Mouse (Mus musculus) gastrocnemius, adult 8-10 months (tissue): ENCODE measurements around the gene Hes6. TPM values are rescaled to one million over a fixed set of nuclear protein-coding genes. Genes with fewer than 3 reads are reported as not detected.

Experiments
- DNase-seq, 2 experiments: peaks; one replicate each; pipeline ENCODE4 v3.0.0; 2022; ENCODE audit warnings: low spot score in 2 of 2
- total RNA-seq, 4 experiments: library from RNA; stranded (reverse); gene quantifications; 2 replicates each; pipeline ENCODE4 v1.2.4; 2022

Hes6 gene
- total RNA-seq, 4 experiments from 2014 or later = 6.9 to 9.2 (median 7.2) TPM

DNA sequence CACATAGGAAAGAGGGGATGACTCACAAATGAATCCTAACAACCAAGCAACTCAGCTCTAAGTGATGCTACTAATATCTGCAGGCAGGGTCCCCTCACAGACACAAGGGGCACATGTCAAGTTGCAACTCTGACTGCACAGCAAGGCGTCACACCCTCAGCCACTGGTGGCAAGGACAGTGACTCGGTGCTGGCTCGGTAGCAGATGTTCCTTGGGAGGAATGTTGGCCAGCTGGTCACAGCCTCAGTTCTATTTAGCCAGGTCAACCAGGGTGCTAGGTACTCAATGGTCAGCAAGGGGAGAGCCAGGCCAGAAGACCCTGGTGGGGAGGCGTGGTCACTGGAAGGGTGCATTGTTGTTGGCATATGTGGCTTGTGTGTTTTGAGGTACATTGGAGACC, 6.0 kb downstream of the Hes6 start:
- DNase-seq = no peak

DNA sequence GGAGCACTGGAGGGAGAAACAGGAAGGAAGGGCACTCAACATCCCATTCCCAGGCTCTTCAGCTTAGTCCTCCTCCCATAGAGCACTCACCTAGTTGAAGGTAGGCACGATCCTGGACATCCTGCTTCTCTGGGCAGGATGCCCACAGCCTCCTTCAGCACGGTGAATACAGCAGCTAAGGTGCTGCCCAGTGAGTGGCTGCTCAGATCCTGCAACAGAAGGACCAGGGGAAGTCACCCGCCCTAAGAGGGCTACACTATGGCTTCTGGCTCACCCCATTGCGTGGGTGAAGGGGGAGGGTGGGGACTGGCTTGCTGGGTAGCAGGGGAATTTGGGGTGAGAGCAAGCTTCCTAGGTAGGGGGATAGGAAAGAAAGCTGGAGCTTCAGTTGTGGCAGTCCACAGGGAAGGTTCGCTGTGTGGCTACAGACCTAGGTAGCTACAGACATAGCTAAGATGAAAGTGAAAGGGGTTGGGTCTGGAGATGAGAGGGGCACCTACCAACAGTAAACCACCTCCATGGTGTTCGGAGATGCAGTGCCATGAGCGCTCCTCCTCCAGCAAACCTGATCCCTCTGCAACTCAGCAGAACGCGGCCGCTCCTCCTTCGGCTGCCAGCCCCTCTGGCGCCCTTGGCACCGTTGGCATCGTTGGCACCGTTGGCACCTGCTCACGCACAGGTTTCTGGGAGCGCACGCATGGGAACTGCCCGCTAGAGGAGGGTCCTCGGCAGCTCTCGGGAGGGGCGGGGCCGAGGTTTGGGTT, 8.2 kb downstream of the Hes6 start:
- peak; percentile 72 to 83 for DNase-seq

DNA sequence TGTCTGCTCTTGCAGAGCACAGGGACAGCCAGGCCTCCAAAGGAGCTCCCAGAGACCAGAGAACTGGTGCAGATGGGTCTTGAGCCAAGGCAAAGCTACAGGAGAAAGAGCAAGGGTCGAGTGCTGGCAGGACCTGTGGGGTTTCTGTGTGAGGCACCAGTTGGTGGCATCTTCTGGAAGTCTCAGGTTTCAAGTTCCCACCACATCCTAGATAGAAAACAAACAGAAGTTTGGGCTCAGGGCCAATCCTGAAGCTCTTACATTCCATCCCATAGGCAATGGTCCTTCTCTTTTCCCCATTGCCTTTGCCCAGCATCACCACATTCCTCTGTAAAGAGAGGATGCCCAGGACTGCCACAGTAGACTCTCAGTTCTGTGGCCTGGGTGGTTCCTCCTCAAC, 8.9 kb downstream of the Hes6 start:
- DNase-seq = no peak

DNA sequence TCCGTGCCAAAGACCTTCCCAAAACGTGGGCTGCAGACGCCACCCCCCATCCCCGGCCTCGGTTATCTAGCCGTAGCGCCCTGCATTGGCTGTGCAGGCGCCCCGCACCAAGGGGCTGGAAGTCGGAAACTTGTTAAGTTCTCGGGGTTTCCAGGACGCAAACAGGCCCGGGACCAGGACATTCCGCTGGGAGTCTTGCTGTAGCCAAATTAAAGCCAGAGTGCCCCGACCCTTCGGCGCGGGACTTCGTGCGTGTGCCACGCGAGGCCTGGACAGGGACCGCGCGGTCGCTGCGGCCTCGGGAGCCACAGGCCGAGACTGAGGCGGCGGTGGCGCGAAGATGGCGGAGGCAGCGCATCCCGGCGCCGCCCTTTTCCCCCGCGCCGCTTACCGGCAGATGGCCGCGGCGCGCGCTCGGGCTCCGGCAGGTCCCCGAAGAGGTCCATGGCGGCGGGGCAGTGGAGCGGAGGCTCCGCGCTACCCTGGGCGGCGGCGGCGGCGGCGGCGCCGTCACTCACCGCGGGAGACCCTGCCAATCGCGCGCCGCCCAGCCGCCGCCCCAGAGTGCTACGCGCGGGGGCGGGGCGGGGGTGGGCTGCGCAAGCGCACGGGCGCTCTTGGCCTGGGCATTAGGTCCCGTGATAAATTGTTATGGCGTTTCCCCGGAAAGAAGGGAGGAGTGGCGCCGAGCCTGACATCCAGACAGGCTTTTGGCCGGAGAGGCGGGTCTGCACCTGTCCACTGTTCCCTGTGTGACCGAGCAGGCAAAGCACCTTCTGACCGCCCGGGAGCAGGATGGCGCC, 15.4 kb downstream of the Hes6 start, which contains the start of gene Ilkap:
Gene Ilkap, minus strand, starts transcription at position 556 of the 803 bp plus-strand sequence.
- DNase-seq = peak; percentile 68 to 73

DNA sequence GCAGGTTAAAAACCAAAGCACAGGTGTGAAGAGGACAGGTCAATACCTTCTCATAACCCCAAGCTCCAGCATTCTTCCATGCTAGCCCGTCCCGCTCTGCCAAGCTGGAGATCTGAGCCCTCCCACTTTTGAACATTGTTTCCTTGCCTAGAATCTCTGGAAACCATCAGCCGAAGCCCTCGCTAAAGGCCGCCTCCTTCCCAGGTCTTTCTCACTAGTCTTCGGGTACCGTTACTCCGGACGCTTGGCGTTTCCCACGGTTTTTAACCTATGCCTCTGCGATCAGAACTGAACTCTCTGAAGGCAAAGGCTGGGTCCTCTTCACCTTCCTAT, 15.9 kb downstream of the Hes6 start:
- no peak for DNase-seq

DNA sequence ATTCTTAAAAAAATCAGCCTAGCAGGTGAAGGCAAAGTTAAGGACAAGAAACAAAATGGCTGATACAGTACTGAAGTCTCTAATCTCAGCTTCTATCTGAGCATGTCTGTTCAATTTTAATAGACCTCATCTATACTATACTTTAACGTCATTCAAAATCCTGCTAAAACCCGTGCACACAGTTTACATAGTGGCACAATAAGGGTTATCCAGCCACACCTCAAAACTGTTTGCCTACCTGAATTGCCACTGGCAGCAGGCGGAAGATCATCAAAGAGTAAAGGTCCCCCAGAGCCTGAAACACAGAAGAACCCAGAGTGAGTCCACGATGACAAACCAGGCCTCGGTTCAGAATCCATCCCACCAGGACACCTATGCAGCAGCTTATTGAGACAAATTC, 23.5 kb downstream of the Hes6 start:
- no peak for DNase-seq

DNA sequence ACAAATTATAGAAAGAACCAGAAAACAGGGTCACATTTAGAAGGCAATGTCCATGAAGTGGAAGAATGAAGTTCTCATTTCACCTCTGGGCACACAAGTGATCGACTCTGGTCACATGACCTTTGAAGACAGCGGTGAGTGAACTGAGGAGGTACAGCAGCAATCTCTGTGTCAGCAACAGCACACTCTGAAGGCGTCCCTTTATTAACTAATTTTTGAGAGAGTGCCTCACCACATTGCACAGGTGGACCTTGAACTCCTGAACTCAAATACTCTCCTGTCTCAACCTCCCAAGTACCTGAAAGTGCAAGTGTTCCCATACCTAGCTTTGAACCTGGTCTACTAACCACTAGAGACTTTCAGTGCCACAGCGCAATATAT, 32.8 kb downstream of the Hes6 start:
- DNase-seq = no peak

DNA sequence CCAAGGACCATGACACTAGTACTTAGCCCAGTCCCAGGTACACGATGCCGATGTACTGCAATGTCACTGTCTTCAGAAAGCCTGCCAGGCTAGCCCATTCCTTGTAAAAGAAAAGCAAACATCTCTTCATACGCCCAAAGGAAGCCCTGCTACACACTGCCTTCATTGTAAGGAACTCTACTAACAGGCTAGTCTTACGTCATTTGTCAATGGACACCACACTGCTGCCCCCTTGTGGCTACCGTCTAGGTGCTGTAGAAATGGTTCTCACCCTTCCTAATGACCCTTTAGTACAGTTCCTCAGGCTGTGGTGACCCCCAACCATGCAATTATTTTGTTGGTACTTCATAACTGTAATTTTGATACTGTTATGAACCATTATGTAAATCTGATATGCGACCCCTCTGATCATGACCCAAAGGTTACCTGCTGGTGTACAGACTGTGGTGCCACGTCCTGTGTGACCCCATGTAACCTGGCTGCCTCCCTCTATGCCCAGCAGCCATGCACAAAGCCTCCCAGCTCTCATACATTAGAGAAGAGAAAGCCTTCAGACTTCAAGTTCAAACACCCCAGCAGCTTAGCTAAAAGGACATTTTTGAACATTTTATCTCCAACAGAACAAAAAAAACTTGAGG, 33.3 kb downstream of the Hes6 start:
- DNase-seq = peak; percentile 57 to 61

DNA sequence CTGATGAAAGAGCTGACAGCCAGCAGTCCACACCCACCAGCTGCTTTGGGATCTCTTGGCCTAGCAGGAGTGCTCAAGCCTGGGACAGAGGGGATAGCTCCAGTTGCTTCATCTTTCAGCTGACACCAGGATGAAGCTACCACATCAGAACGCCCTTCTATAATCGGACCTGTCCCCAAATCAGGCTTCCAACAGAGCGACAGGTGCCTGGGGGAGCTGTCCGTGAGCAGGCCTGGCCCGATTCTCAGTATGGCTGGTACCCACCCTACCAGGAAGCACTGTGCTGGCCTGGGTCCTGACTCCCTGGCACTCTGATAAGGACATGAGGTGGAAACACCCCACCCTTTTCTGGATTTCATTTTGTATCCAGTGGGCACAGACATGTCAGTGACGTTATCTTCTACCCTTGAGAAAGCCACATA, 40.4 kb downstream of the Hes6 start:
- no peak for DNase-seq

DNA sequence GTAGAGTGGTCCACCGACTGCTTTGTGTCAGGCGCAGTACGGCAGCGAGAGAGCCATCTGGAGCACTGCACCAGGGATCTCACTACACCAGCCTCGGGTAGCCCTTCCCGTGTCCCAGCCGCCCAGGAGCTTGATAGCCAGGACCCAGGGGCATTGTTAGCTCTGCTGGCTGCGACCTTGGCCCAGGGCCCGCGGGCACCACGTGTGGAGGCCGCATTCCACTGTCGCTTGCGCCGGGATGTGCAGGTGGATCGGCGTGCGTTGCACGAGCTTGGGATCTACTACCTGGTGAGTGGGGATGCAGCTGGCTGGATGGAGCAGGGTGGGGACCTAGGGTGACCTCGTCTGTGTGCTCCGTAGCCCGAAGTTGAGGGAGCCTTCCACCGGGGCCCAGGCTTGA, 43.8 kb downstream of the Hes6 start:
- DNase-seq = no peak

DNA sequence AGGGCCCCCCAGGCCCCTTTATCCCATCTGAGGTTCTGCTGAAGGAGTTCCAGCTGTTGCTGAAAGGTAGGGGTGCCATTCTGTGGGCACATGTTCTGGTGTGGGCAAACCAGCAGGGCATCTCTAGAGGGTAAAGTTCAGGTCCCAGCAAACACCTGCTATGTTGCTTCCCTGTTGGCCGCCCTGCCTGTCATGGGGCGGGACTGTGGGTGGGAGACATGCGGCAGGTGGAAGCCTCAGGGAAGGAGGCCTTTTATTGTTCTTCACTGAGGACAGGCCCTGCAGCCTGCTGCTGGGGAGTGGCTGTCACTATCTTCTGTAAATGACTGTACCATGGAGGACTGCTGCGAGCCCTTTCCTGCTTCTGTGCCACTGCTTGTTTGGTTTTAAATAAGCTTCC, 44.4 kb downstream of the Hes6 start:
- no peak for DNase-seq

DNA sequence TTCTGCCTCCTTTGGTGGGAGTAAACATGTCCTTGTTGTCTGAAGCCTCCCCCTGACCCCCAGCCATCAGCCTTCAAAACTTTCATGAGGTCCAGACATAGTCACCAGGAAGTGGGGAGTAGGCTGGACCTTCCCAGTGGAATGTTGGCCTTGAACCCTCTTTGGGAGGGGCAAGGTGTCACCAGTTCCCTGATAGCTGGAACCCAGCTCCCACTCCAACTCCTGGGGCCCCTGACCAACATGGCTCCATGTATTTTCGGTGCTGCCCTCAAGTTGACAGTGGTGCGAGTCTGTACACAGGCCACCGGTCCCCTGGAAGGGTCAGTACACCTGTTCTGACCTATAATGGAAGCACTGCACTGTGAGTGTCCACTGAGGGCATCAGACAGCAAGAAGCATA, 46.5 kb downstream of the Hes6 start:
- no peak for DNase-seq

DNA sequence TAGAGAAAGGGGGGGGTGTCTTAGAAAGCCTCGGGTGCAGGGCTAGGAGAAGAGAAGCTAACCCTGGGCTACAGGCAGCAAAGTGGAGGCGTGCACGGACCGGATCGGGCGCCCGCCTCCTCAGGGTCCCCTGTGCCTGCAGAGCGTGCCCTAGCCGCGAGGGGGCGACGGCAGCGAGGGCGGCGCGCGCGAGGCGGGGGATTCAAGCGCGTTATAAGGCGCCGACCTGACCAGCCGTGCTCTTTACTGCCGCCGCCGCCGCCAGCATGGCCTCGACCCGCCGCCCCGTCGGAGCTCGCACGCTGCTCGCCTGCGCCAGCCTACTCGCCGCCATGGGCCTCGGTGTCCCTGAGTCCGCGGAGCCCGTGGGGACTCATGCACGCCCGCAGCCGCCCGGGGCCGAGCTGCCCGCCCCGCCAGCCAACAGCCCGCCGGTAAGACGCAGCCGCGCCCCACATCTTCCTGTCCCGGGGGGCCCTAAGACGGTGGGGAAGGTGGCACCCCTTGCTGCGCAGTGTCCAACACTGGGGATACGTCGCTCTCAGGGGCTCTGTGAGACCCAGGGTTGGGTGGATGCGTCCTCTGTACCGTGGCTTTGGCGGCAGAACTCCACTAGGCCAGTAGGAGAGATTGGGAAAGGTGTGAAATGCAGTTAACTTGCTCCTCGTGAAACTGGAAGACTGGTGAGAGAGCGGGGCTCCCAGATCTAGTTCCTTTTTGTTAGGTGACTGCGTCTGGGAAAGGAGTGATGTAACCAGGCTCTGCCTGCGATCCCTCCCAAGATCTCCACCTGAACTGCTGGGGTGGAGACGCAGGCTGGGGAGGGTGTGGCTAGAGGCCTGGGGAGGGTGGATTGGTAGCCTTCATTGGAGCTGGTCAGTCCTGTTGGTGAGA, 47.4 kb downstream of the Hes6 start, which contains the start of gene Erfe:
Gene Erfe, plus strand, starts transcription at position 216 of the 894 bp plus-strand sequence.
- peak; percentile 40 to 50 for DNase-seq

DNA sequence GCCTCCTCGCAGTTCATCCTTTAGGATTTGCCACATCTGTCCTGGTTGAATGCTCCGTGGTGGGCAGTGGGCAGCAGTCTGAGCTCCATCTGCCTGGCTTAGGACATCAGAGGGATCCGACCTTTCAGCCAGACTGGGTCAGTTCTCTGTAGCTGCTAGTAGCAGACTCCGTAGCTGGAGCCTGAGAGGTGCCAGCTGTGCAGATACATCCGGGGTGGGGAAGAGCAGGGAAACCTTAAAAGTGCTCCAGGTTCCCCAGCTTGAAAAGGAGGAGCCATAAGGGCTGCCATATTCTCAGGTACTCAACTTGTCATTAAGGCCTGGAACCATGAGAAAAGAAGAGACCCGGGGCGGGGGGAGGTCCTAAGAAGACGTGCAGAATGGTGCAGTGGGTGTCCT, 48.0 kb downstream of the Hes6 start:
- DNase-seq = no peak

DNA sequence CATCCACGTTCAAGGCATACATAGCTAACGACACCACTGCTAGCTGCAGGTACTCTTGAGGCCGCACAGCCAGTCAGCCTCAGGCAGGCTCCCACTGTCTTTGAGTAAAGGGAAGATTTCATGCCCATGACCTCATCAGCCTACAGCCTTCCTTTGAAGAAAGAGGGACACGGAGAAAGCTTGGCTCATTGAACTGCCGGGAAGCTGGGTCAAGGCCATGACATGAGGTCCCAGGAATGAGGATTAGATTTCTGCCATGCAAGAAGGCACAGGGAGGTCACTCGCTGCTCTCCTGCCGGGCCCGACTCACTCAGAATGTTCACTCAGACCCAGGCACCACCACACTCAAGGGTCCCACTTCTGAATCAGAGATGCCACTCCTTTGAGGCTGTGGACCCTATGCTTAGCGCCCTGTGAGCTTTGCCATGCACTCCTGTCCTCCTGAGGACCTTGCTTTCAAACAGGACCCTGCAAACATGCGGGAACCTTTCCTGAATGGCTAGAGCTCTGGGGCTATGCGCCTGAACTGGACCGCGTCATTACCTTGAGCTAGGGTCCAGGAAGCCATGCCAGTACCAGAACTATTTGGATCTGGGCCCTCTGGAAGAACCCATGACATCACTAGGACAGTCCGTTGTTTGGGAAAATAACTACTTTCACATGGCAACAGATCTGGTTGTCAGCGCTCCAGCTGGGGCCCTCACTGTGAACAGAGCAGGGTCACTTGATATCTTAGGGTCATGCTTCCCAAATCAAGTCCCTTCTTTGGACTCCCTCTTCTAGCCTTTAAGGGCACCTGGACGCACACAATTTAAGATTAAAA, 48.8 kb downstream of the Hes6 start:
- no peak for DNase-seq

DNA sequence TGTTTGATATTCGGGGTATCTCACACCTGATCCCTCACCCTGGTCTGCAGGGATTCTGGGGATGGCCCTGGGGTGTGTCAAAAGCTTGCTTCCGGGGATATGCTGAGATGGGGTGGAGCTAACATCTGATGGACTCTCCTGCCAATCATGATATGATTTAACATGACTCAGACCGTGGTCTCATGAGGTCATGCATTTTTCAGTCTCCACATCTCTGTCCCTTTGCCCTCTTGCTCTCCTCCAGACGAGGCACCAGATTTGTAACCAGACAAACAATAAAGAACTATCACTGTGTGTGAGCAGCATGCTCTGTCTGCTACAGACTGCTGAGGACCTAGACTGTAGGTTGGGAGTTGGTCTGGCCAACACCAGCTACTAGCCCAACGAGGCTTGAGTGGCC, 51.7 kb downstream of the Hes6 start:
- no peak for DNase-seq
